Mouse (Mus musculus): ENCODE measurements at regions not wholly inside any gene's neighbourhood (a gene's known extent, or its start where the extent isn't known, plus 50 kb on each side); places are given as distances from the start of the nearest gene placed in this dataset.

GRCm38 (mm10) chr9:43659237-43659636, 84.5 kb upstream of the Nectin1 start:
- TF ChIP-seq CTCF (IDR thresholded peaks at IDR 0.05; ENCODE audit: control insufficient read depth, insufficient read depth, insufficient replicate concordance, low read depth, low read length): no peak
- TF ChIP-seq POLR2A (IDR thresholded peaks at IDR 0.05; ENCODE audit: control insufficient read depth, low read depth, low read length): no peak
